Mouse (Mus musculus): ENCODE measurements around the gene Snx25.
"Not testable (repeated sequence)": the region's sequence is repeated elsewhere in the genome, so short reads cannot be mapped to it uniquely, and the experiment has no call there.

The Snx25 gene

DNA sequence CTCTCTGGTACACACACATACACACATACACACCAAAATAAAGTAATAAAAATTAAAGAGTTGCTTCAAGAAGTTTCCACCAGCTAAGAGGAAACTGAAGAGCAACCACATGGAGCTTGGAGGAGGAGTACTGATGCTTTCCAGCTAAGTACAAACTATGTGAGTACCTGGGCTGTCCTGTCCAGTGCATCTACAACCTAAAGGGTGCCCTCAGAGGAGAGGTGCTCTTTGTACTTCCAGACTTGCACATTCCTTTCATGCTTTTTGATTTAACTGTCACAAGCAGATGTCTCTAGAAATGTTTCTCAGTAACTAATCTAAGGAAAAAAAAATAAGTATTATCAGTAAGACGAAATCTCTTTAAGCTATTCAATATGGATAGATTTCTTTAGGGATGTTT is 14.6 kb downstream of the Snx25 start:
- no peak for DNase-seq (ENCODE audit: low spot score)

DNA sequence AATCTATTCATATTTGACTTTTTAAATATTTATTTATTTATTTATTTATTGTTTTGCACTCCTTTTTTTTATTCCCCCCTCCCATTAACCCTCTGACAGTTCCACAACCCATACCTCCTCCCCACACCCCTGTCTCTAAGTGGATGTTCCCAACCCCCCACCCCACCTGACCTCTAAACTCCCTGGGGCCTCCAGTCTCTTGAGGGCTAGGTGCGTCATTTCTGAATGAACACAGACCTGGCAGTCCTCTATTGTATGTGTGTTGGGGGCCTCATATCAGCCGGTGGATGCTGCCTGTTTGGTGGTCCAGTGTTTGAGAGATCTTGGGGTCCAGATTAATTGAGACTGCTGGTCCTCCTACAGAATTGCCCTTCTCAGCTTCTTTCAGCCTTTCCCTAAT is 16.4 kb downstream of the Snx25 start:
- DNase-seq (ENCODE audit: low spot score) = not testable (repeated sequence)

DNA sequence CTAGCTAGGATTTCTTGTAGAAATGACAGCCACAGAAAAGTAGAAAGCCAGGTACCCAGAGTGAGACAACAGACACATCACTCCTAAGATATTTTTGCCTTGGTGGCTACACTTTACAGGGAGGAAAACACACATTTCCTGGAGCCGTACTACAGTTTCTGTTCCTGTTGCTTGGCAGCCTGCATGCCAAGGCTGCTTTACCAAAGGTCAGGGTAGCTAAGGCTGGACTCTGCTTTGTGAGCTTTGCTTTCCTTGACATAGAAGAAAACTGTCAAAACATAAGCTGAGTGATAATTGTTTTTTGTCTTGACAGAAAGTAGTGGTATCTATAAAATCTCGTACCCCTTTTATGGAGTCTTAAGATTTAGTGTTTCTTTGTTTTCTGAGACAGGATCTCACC is 21.5 kb downstream of the Snx25 start:
- DNase-seq (ENCODE audit: low spot score) = no peak

DNA sequence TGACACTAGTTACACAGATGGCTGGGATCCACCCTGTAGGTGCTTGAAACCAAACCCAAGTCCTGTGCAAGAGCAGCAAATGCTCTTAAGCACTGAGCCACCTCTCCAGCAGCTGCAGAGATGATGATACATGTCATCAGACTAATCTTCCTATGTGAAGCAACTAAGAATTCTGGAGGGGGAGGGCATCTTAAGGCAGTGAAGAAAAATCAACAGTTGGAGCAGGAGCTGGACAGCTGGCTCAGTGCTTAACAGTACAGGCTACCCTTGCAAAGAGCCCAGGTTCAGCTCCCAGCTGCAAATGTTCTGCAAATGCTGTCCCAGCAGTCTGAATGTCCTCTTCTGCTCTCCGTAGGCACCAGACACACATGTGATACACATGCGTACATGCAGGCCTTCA is 29.5 kb downstream of the Snx25 start:
- no peak for DNase-seq (ENCODE audit: low spot score)

DNA sequence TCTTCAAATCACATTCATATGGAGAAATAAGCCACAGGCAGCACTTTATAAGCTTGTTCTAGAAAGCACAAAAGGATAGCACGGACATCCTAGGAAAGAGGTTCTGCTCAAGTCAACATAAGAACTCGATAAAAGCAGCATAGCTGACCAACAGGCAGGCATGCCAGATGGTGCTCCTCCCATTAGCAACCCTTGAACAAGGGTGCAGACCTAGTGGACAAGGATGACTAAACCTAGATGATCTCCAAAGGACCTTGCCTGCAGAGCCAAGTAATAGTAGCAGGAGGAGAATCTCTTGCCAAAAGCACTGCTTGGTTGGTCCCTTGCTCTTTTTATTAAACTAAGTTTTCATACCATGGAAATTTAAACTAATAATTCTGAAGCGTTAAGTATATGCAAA is 32.8 kb downstream of the Snx25 start:
- DNase-seq (ENCODE audit: low spot score) = no peak

DNA sequence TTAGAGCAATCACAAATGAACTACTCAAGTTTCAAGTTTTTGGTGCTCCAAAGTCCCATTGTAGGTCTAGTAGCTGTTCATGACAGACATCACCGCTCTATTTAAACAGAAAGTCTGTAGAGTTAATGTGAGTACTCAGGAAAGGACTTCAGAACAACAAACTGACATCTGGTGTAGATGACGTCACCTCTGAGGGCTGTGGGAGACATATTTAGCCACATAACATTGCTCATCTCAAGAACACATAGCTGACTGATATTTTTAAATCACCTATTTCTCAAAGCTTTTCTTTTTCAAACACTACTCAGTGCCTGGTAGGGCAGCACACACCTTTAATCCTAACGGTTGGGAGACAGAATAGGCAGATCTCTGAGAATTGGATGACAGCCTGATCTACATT is 34.8 kb downstream of the Snx25 start:
- DNase-seq (ENCODE audit: low spot score) = no peak

DNA sequence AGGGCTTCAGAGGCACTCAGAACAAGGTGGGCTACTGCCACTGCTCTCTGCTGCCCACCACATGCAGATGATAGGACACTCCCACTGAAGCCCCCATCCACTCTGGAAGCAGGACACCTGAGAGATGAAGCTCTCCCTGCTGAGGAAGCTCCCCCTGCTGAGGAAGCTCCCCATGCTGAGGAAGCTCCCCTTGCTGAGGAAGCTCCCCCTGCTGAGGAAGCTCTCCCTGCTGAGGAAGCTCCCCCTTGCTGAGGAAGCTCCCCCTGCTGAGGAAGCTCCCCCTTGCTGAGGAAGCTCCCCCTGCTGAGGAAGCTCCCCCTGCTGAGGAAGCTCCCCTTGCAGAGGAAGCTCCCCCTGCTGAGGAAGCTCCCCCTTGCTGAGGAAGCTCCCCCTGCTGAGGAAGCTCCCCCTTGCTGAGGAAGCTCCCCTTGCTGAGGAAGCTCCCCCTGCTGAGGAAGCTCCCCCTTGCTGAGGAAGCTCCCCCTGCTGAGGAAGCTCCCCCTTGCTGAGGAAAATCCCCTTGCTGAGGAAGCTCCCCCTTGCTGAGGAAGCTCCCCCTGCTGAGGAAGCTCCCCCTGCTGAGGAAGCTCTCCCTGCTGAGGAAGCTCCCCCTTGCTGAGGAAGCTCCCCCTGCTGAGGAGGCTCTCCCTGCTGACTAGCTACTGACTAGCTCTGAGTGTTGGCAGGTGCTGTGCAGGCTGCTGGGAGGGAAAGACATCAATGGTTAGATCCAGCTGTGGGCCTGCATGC is 38.4 kb downstream of the Snx25 start:
- not testable (repeated sequence) for DNase-seq (ENCODE audit: low spot score)

DNA sequence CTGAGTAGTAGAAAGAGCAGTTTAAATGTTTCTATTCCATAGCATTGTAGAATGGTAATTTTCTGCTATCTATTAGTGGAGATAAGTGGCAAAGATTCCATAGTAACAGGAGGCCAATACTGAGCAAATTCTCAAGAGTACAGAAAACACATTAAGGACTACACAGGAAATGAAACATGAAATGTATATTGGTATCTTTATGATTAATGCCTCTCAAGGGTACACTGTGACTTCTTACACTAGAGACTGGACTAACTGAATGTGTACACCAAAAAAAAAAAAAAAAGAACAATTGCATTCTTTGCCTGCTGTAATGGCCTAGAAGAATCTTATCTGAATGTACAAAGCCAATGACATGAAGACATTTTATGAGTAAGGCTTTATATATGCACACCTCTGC is 44.3 kb downstream of the Snx25 start:
- no peak for DNase-seq (ENCODE audit: low spot score)

DNA sequence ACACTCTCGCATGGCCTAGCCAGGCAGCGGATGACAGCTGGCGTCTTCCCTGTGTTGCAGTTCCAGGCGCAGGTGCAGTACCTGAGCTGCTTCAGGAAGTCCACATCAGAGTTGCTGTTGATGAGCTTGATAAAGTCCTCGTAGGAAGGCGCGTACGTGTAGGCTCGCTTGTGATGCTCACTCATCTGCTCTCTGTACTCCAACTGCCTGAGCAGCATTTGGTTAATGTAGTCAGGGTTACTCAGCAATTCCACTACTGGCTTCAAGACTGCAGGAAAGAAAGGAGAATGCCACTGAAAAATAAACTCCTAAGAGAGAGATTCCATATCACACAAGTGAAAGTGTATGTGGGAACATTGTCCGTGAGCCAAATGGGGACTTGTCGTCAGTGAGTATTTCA is 48.5 kb downstream of the Snx25 start:
- DNase-seq (ENCODE audit: low spot score) = no peak

DNA sequence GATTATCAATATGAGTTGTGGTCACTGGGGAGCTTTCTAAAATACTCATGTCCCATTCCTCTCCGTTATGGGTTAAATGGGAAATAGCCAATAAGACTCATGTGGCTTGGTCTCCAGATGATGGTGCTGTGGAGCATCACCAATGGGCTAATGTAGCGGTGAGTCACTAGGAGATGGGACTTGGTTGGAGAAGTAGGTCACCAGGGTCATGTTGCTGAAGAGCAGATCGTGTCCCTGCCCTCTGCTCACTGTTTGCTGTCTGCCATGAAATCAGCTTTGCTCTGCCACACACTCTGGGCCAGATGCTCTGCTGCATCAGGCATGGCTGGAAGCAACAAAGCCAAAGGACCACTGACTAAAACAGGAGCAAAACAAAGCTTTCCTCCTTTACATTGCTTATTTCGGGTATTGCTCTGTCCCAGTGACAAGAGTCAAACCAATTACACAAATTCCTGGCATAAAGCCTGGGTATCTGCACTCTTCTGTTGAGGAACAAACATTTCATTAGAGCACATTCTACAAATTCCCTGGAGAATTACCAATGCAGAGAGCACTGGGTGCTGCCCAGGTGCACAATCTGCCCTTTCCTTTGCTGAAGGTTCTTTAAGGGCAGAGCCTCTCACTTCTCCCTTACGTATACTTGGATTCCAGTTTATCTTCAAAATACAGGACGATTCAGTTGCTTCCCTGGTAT is 59.1 kb downstream of the Snx25 start:
- DNase-seq (ENCODE audit: low spot score) = no peak

DNA sequence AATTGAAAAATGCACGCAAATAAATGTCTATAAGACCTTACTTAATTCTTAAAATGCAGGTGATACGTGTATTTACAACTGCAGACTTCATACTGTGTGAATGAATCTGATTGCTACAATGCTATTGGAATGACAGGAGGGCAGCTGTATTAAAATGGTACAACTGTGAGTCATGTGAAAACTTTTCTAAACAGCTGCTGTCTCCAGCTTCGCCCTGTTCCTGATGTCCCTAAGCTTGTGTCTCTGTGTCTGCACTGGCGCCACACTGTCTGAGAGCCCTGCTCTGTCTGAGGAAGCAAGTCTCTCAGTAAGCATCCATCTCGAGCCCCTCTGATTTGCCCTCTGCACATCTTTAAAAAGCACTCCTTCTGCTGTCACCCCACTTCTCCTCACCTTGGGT is 68.8 kb downstream of the Snx25 start:
- no peak for DNase-seq (ENCODE audit: low spot score)

DNA sequence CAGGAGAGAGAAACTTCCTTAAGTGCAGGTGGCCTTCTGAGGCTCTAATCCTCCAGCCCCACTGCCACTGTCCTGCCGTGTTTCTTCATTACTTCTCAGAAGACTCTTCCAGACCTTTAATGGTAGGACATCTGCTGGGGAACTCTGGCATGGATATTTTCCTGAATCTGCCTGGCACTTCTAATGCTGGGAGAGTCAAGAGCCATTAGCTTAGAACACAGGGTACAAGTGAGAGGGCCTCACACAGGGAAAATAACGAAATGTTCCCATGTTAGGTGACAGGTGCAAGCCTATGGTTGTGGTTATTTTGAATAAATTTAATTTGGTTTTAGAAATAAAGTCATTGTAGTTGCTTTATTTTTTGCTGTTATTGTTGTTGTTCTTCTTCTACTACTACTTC is 70.9 kb downstream of the Snx25 start:
- no peak for DNase-seq (ENCODE audit: low spot score)

DNA sequence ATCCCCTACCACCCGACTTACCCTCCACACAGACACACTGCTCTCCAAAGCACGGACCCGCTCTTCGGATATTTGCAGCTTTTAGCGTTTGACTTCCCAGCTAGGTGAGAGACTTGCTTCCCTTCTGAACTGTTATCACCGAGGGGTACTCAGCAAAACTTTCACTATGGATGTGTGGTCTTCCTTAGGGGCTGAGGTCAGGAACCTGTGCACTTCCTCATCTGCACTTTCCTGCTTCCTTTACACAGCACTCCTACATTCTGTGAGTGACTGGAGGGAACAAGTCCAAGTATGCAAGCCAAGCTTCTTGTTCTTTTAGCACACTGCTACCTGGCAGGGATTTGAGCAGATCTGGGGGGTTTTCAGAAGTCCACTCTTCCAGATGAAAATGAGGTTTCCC is 73.1 kb downstream of the Snx25 start:
- no peak for DNase-seq (ENCODE audit: low spot score)

DNA sequence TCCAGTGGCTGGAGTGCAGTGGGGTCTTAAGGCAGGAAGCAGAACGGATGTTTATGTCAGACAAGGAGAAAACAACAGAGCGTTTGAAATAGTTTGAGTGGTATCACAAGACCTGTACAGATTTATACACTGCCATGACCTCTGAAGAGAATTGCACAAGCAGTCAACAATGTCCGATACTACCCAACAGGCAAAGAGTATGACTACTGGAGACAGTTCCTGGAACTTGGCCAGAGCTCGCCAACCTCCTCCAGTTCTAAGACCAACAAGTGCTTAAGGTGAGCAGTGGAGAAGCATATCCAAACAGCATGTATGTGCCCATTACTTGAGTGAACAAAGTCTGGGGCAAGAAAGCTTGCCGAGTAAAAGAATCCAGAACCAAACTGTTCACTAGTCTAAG is 76.7 kb downstream of the Snx25 start:
- no peak for DNase-seq (ENCODE audit: low spot score)

DNA sequence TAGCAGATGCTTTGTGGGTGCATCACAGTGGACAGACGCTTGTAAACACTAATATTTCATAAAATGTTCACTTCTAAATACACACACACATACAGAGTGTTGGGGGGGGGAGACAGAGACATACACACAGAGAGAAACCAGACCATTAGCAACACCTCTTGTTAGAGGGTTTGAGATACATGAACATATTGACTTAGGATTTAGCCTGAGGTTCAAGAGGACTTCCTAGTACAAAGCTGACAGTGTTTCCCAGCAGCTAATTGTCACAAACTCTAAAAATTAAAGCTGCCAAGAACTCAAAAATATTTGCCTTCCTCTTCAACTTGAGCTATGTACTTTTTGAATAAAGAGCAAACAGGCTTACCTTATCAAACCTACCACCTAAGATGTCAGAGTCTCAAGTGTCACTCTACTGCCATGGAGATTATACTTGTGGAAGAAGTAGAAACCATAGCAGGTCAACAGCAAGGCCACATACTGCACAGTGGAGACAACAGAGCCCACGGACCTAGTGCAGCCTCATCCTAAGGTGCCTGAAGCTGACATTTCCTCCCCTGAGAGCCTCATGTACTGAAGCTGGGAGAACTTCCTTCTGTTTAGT is 78.3 kb downstream of the Snx25 start:
- no peak for DNase-seq (ENCODE audit: low spot score)

DNA sequence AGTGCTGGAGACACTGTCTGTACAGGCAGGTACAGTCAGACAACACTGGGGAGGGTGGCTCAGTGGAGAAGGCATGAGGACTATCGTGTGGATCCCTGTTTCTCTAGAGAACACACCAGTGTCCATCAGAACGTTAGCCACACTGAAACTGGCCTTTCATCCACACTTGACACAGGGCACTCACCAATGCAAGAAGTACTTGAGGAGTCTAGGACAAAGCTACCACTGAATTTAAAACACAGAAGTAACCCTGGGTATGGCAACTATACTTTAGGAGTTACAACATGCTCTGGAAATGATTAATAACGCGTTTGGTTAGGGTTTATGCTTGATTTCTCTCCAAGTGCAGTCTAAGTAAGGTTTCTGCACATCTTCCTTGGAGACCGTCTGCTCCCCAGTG is 79.2 kb downstream of the Snx25 start:
- no peak for DNase-seq (ENCODE audit: low spot score)

DNA sequence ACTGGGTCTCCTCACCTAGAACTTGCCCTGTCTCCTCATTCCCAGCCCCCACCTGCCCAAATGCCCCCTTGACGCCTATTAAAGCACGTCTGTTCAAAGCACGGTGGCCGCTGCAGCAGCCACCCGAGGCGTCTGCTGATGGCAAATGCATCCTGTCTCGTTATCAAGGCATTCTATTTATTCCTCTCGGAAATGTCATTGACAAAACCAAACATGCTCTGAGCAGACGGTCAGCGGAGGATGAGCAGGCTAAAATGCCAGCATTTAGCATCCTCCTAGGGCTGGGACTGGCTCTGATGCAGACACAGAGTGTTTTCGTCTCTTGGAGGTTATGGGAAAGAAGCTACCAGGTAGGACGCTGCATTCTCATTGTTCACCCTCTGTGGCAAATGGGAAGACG is 111.7 kb downstream of the Snx25 start:
- DNase-seq (ENCODE audit: low spot score) = no peak

DNA sequence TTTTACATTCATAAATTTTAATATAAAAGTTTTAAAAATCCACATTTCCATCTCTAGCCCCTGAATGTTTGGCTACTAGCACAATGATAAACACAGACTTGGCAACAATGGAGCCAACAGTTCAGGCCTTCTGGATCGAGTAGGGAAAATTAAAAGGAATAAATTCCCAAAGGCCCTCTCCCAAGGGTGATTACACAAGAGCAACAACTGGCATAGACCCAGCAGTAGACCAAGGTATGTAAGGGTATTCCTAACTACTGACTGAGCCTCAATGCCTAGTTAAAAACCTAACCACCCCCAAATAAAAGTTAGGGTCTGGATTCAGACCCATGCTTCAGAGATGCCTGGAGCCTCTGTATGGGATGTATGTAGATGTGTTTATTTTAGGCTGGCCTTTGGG is 112.3 kb downstream of the Snx25 start:
- DNase-seq (ENCODE audit: low spot score) = no peak

DNA sequence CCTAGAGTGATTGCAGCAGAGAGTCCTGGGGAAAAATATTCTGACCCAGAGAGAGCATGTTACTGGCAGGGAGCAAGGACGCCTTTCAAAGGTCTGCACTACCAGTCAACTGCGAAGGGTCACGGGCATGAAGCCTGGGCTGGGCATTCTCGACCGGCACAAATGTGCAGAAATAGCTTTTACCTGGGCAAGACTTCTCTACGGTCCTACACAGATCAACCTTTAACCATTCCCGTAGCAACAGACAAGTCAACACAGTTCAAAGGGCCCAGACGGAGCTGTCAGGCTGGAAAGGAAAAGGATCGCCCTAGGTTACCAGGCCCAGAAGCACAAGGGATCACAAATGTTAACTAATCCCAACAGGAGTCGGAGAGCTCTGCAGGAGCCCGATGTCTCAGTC is 115.7 kb downstream of the Snx25 start:
- DNase-seq (ENCODE audit: low spot score) = no peak

DNA sequence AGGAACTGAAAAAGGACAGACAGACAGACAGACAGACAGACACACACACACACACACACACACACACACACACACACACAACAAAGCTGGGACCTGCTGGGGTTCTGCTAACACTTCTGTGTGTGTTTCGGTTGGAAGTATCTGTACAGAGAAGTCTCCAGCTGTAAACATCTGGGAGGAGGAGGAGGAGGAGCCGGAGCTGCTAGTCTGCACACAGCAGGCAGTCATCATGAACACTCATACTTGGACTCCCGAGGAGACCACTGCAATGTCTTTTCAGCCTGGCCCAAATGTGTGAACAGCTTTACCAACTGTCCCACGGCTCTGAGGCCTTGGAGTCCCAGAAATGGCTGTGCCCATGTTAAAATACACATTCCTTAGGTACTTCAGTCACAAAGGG is 127.6 kb downstream of the Snx25 start:
- no peak for DNase-seq (ENCODE audit: low spot score)

DNA sequence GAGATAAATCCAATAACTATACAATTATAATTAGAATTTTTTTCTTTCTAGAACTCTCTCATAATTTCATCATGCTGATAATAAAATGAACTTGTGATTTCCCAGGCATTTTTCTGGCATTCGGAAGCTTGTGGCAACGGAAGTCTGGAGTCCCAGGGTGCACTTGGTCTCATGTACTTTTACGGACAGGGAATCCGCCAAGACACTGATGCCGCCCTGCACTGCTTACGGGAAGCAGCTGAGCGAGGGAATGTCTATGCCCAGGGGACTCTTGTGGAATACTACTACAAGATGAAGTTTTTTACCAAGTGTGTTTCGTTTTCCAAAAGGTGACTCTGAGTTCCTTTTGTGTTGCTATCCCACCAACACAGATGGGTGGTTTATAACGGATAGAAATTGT is 129.2 kb downstream of the Snx25 start:
- no peak for DNase-seq (ENCODE audit: low spot score)

DNA sequence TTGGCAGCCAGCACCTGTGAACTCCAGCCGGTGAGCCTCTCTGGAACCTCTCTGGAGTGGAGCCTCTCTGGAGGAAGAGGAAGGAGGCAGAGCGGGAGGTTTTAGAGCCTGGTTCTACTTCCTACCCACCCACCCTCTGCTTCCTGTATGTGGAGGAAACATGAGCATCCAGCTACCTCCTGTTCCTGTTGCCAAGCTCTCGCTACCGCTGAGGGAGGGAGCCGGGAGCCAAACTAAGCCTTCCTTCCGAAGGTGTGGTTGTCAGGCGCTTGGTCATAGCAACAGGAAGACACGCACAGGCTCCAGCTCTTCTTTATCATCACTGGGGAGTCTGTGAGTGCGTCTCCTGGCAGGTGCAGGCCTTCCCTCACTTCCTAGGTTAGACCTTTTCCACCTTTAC is 129.8 kb downstream of the Snx25 start:
- DNase-seq (ENCODE audit: low spot score) = no peak
